Mouse (Mus musculus) hindbrain, postnatal 0 days (tissue): ENCODE measurements at regions not wholly inside any gene's neighbourhood (a gene's known extent, or its start where the extent isn't known, plus 50 kb on each side); places are given as distances from the start of the nearest gene placed in this dataset.
"Not testable (repeated sequence)": the region's sequence is repeated elsewhere in the genome, so short reads cannot be mapped to it uniquely, and the experiment has no call there.

Experiments
- ATAC-seq: fragments of 200-750 bp; cut with Nextera tagmentation; 2 replicates; pipeline ENCODE4 v1.8.0; 2017; ENCODE audit warnings: mild to moderate bottlenecking, moderate TSS enrichment, moderate library complexity
- DNase-seq: peaks from one replicate; pipeline ENCODE4 v3.0.0-alpha.2; 2015; ENCODE audit warnings: low spot score
- H3K27ac ChIP-seq: fragments of 300-500 bp; sonication (generic); 2 replicates; pipeline ENCODE4 v1.5.1; 2014; ENCODE audit warnings: mild to moderate bottlenecking
- H3K27me3 ChIP-seq: fragments of 300-500 bp; sonication (generic); 2 replicates; pipeline ENCODE4 v1.6.1; 2014; ENCODE audit warnings: low read length, mixed read lengths; ENCODE audit not compliant: insufficient read depth
- H3K36me3 ChIP-seq: fragments of 300-500 bp; sonication (generic); 2 replicates; pipeline ENCODE4 v1.6.1; 2014; ENCODE audit warnings: low read length, mixed read lengths; ENCODE audit not compliant: insufficient read depth
- H3K4me1 ChIP-seq: fragments of 300-500 bp; sonication (generic); 2 replicates; pipeline ENCODE4 v1.6.1; 2014; ENCODE audit warnings: antibody characterized with exemption, low read length, mixed read lengths; ENCODE audit not compliant: insufficient read depth
- H3K4me2 ChIP-seq: fragments of 300-500 bp; sonication (generic); 2 replicates; pipeline ENCODE4 v1.6.1; 2014; ENCODE audit warnings: low read depth, mild to moderate bottlenecking, low read length, moderate library complexity, mixed read lengths
- H3K4me3 ChIP-seq: fragments of 300-500 bp; sonication (generic); 2 replicates; pipeline ENCODE4 v1.5.1; 2014; ENCODE audit warnings: low read length
- H3K9ac ChIP-seq: fragments of 300-500 bp; sonication (generic); replicated peaks from 2 replicates; pipeline ENCODE4 v1.6.1; 2014; ENCODE audit warnings: mild to moderate bottlenecking, low read length, moderate library complexity, mixed read lengths
- H3K9me3 ChIP-seq: fragments of 300-500 bp; sonication (generic); 2 replicates; pipeline ENCODE4 v1.6.1; 2016; ENCODE audit warnings: low read length, mixed read lengths
- CTCF ChIP-seq: IDR thresholded peaks from 2 replicates; pipeline ENCODE4 v1.5.1; 2016; ENCODE audit warnings: antibody characterized with exemption, control low read depth, low read depth
- WGBS: fragments of 180-500 bp; shearing (Covaris S2); extraction: QIAGEN DNeasy Blood & Tissue Kit; methylation state at CpG from one replicate; pipeline ENCODE4 v1.1.7; 2014; 5-methylcytosine and 5-hydroxymethylcytosine counted together

DNA sequence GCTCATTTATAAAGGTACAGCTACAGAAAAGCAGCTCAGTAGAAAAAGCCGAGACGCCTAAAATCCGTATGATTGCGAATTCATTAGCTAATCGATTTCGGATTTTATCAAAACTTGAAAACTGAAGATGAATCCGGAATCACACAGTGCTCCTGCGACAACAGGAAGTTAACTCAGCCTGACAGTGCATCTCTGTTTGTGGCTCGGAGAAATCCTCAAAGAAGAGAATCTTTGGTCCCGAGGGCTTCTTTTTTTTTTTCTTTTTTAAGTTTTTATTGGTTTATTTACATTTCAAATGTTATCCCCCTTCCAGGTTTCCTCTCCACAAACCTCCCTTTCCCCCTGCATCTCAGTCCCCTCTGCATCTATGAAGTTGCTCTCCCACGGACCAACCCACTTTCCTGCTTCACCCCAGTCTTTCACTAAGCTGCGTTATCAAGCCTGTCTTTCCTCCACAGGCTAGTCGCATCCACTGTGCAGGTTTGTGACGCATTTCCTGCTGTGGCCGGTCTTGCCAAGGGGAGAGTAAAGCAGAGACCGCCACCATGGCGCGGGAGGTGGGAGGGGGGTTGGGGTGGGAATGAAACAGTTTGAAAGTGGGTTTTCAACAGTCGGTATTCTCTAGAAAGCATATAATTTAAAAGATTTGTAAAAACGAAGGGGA lies 593.4 kb upstream of the Snrpn start:
- ATAC-seq, result peak; percentile 89
- DNase-seq, result peak; percentile 71
- not testable (repeated sequence) for H3K4me1 ChIP-seq, H3K9ac ChIP-seq, H3K9me3 ChIP-seq, H3K36me3 ChIP-seq, H3K27me3 ChIP-seq, H3K27ac ChIP-seq
- WGBS, result 53% methylated on average over 20 of the region's 20 CpGs
- Histone ChIP-seq H3K4me3 (peak overlapping the region; percentile 24), H3K4me2 (peak overlapping the region; percentile 33)

- H3K4me3 ChIP-seq, H3K27ac ChIP-seq, H3K9ac ChIP-seq, H3K27me3 ChIP-seq, H3K4me1 ChIP-seq, H3K9me3 ChIP-seq, H3K36me3 ChIP-seq, H3K4me2 ChIP-seq: not testable (repeated sequence)
- WGBS, result 14% methylated on average over 5 of the region's 5 CpGs
- TF ChIP-seq CTCF, result peak; percentile 75
- DNase-seq (peak; percentile 56), ATAC-seq (0 out of 2 replicates have a peak, but pooled peaks have one; percentile 55)
Observed at GRCm38 (mm10) chr7:60728108-60728721, 588.2 kb upstream of the Snrpn start.
